In genomic region chr1:134245004-134245717, GRCm38 (mm10) we compare ENCODE assay signal across 12 mouse cellular contexts. TPM values are rescaled to one million over a fixed set of nuclear protein-coding genes. Genes with fewer than 3 reads are reported as not detected.
DNase-seq lines count a peak whose midpoint lies in the region; ATAC-seq and TF ChIP-seq lines count a peak whose summit lies in the region.
"Had no signal": no experiment of that assay in that cellular context is flagged by ENCODE, and none has a peak within 500 bp of the region (broad histone marks: within the 10 kb centered on the region; RNA-seq: fewer than 3 reads in every experiment).

No protein-coding gene starts in this region.

- H3K9ac ChIP-seq in liver, embryonic 13.5 days, result no peak overlapping the region
- no peak overlapping the region for H3K9ac ChIP-seq in embryonic facial prominence, embryonic 13.5 days
- H3K9ac ChIP-seq in limb, embryonic 15.5 days, result no peak overlapping the region
- H3K9ac ChIP-seq: liver, embryonic 12.5 days had no signal

- no peak overlapping the region for H3K27ac ChIP-seq in cerebellum, adult 2 months (ENCODE audit: insufficient read depth, low read length)
- no peak overlapping the region for H3K27ac ChIP-seq in liver, embryonic 13.5 days
- no peak overlapping the region for H3K27ac ChIP-seq in embryonic facial prominence, embryonic 13.5 days
- H3K27ac ChIP-seq in limb, embryonic 15.5 days, result no peak overlapping the region
- H3K27ac ChIP-seq: liver, embryonic 12.5 days had no signal

- no peaks in the 10 kb centered on the region for H3K27me3 ChIP-seq in cerebellum, adult 2 months (ENCODE audit: control insufficient read depth, insufficient read depth, low read length)
- H3K27me3 ChIP-seq in liver, embryonic 13.5 days, result peaks cover 20% of the 10 kb centered on the region; the same call in 1 of the 2 replicates
- peaks cover 1% of the 10 kb centered on the region; the same call in 1 of the 2 replicates for H3K27me3 ChIP-seq in embryonic facial prominence, embryonic 13.5 days
- H3K27me3 ChIP-seq in limb, embryonic 15.5 days, result peaks cover 6% of the 10 kb centered on the region; the same call in 1 of the 2 replicates

- no peak for TF ChIP-seq CTCF in cerebellum, adult 2 months (IDR thresholded peaks at IDR 0.05; ENCODE audit: borderline replicate concordance, insufficient read depth, low read depth, low read length)

- peak; percentile 12; the same call in 1 of the 2 replicates for ATAC-seq in liver, embryonic 13.5 days (ENCODE audit: low read depth)
- 0 out of 2 replicates have a peak, but pooled peaks have one; percentile 15 for ATAC-seq in embryonic facial prominence, embryonic 13.5 days (ENCODE audit: insufficient number of reproducible peaks, insufficient read depth, low FRiP score, low TSS enrichment, low read depth)
- peak; percentile 77 for ATAC-seq in limb, embryonic 15.5 days (ENCODE audit: insufficient number of reproducible peaks, low FRiP score, low TSS enrichment, low read depth)

- peaks cover 18% of the 10 kb centered on the region for H3K4me1 ChIP-seq in cerebellum, adult 2 months (ENCODE audit: control insufficient read depth, insufficient read depth, low read length)
- peaks cover 16% of the 10 kb centered on the region for H3K4me1 ChIP-seq in liver, embryonic 13.5 days (replicated peaks)
- H3K4me1 ChIP-seq in embryonic facial prominence, embryonic 13.5 days, result peaks cover 12% of the 10 kb centered on the region
- H3K4me1 ChIP-seq in limb, embryonic 15.5 days, result peaks cover 14% of the 10 kb centered on the region

- H3K36me3 ChIP-seq in liver, embryonic 13.5 days, result no peaks in the 10 kb centered on the region
- H3K36me3 ChIP-seq in embryonic facial prominence, embryonic 13.5 days, result no peaks in the 10 kb centered on the region
- H3K36me3 ChIP-seq in limb, embryonic 15.5 days, result no peaks in the 10 kb centered on the region
- H3K36me3 ChIP-seq: liver, embryonic 12.5 days had no signal

- peak; percentile 30 to 54 for DNase-seq in cerebellum, postnatal 14 days
- DNase-seq in cerebellum, adult 2 months, result no peak
- no peak for DNase-seq in liver, embryonic 13.5 days
- DNase-seq in liver, result no peak
- DNase-seq in ovary, postnatal 10 days (ENCODE audit: low spot score), result no peak
- no peak for DNase-seq in thymus, postnatal 36 days
- DNase-seq: B cell, adult 2 months; heart, postnatal 36 days; right cerebral cortex, adult 18-20 months had no signal

- TF ChIP-seq POLR2A in cerebellum, adult 2 months (IDR thresholded peaks at IDR 0.05; ENCODE audit: borderline replicate concordance, insufficient read depth, low read length), result no peak

- H3K4me3 ChIP-seq in cerebellum, adult 2 months (replicated peaks; ENCODE audit: insufficient read depth, low read depth, low read length), result no peak overlapping the region
- no peak overlapping the region for H3K4me3 ChIP-seq in liver, embryonic 13.5 days (replicated peaks)
- H3K4me3 ChIP-seq in embryonic facial prominence, embryonic 13.5 days, result no peak overlapping the region
- no peak overlapping the region for H3K4me3 ChIP-seq in limb, embryonic 15.5 days
- H3K4me3 ChIP-seq: liver, embryonic 12.5 days had no signal

- H3K4me2 ChIP-seq in liver, embryonic 13.5 days, result no peak overlapping the region
- H3K4me2 ChIP-seq in embryonic facial prominence, embryonic 13.5 days, result no peak overlapping the region
- no peak overlapping the region for H3K4me2 ChIP-seq in limb, embryonic 15.5 days
- H3K4me2 ChIP-seq: liver, embryonic 12.5 days had no signal

- 52% methylated on average over 14 of the region's 14 CpGs for WGBS in cerebellum, adult 2 months
- WGBS in liver, embryonic 13.5 days (ENCODE audit: insufficient replicate concordance), result 62% methylated on average over 14 of the region's 14 CpGs
- 71% methylated on average over 14 of the region's 14 CpGs for WGBS in embryonic facial prominence, embryonic 13.5 days
- 73% methylated on average over 14 of the region's 14 CpGs for WGBS in limb, embryonic 15.5 days

- no peaks in the 10 kb centered on the region for H3K9me3 ChIP-seq in liver, embryonic 13.5 days (replicated peaks)
- H3K9me3 ChIP-seq in embryonic facial prominence, embryonic 13.5 days, result no peaks in the 10 kb centered on the region
- H3K9me3 ChIP-seq in limb, embryonic 15.5 days, result no peaks in the 10 kb centered on the region
- H3K9me3 ChIP-seq: liver, embryonic 12.5 days had no signal

RNA-seq across cellular contexts. Expression of gene Adora1, which starts 9.9 kb away (rescaled TPM):
- 154 and 160 TPM in 2 replicates for polyA plus RNA-seq in cerebellum, adult 2 months (2012; rRNA removed)
- 0.12 and 0.13 TPM in 2 replicates for polyA plus RNA-seq in liver, embryonic 13.5 days (2015; fragmentation: Nextera tagmentation; extraction: Ambion mirVana)
- 1.4 and 1.5 TPM in 2 replicates for polyA plus RNA-seq in embryonic facial prominence, embryonic 13.5 days (2015; fragmentation: Nextera tagmentation; extraction: Ambion mirVana)
- 1.8 and 2.0 TPM in 2 replicates for polyA plus RNA-seq in limb, embryonic 15.5 days (2015; fragmentation: Nextera tagmentation; extraction: Ambion mirVana)

RNA-seq across cellular contexts. Expression of gene Myog, which starts 44.6 kb away (rescaled TPM):
- polyA plus RNA-seq in cerebellum, adult 2 months (2012; rRNA removed), result 0.06 TPM in 1 of 2 replicates, not detected in the other
- 2.7 and 4.1 TPM in 2 replicates for polyA plus RNA-seq in liver, embryonic 13.5 days (2015; fragmentation: Nextera tagmentation; extraction: Ambion mirVana)
- 20.4 and 29.0 TPM in 2 replicates for polyA plus RNA-seq in embryonic facial prominence, embryonic 13.5 days (2015; fragmentation: Nextera tagmentation; extraction: Ambion mirVana)
- 117 and 227 TPM in 2 replicates for polyA plus RNA-seq in limb, embryonic 15.5 days (2015; fragmentation: Nextera tagmentation; extraction: Ambion mirVana)

RNA-seq across cellular contexts. Expression of gene Mybph, which starts 51.9 kb away (rescaled TPM):
- polyA plus RNA-seq in cerebellum, adult 2 months (2012; rRNA removed), result 0.14 and 0.18 TPM in 2 replicates
- 1.6 and 1.9 TPM in 2 replicates for polyA plus RNA-seq in liver, embryonic 13.5 days (2015; fragmentation: Nextera tagmentation; extraction: Ambion mirVana)
- polyA plus RNA-seq in embryonic facial prominence, embryonic 13.5 days (2015; fragmentation: Nextera tagmentation; extraction: Ambion mirVana), result 6.0 and 9.9 TPM in 2 replicates
- 55.8 and 102 TPM in 2 replicates for polyA plus RNA-seq in limb, embryonic 15.5 days (2015; fragmentation: Nextera tagmentation; extraction: Ambion mirVana)

Comparison
In these comparisons a context has a peak if more than half of its experiments do, and no peak if none do; other contexts are left out.
1. DNase-seq: peak in cerebellum, postnatal 14 days (2 of 2); none in cerebellum, adult 2 months (0 of 2), liver, embryonic 13.5 days (single experiment), liver (single experiment), ovary, postnatal 10 days (single experiment) and thymus, postnatal 36 days (0 of 2).
2. ATAC-seq: peak in every context shown above with its lines; median percentile 77 in limb, embryonic 15.5 days; 15 in embryonic facial prominence, embryonic 13.5 days; 12 in liver, embryonic 13.5 days.
3. RNA of gene Adora1, which starts 9.9 kb away (polyA plus RNA-seq): 154 to 160 TPM in cerebellum, adult 2 months; 1.8 to 2.0 TPM in limb, embryonic 15.5 days, 1.4 to 1.5 TPM in embryonic facial prominence, embryonic 13.5 days and 0.12 to 0.13 TPM in liver, embryonic 13.5 days; every median in the first group is over 10 times any median in the second.